17 mouse cellular contexts compared by ENCODE assay signal in the genomic region with DNA sequence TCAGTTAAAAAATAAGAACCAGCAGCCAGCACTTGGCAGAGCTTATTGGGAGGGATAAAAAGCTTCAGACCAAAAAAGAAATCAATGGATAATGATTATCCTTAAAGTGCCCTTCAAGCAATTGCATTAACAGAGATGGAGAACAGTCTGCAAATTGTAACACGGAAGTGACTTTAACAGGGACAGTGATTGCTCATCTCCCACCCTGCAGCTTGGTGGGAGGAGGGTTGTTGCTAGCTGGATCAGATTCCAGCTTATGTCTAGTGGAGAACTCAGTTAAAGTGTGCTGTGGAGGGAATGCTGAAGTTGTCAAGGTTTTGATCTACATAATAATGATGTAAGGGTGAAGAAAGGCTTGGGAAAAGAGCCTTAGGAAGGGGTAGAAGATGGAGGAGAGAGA.
"Had no signal": no experiment of that assay in that cellular context is flagged by ENCODE, and none has a peak within 500 bp of the region (broad histone marks: within the 10 kb centered on the region; RNA-seq: fewer than 3 reads in every experiment).

No protein-coding gene starts in this region.

- H3K4me2 ChIP-seq: lung, embryonic 14.5 days; neural tube, embryonic 13.5 days; neural tube, embryonic 15.5 days had no signal

- DNase-seq: lung, adult 18-20 months; lung, embryonic 14.5 days; lung, postnatal 10 days; lung, postnatal 4 days; retina, postnatal 1 day; right cerebral cortex, adult 18-20 months; right cerebral cortex, postnatal 25 days; right cerebral cortex, postnatal 4 days; spleen, adult 18-20 months; thymus, adult 18-20 months; thymus, postnatal 14 days; thymus, postnatal 36 days had no signal

- H3K27ac ChIP-seq: liver, embryonic 14.5 days; neural tube, embryonic 13.5 days; neural tube, embryonic 15.5 days had no signal

- H3K27me3 ChIP-seq: midbrain, embryonic 12.5 days; neural tube, embryonic 13.5 days; neural tube, embryonic 15.5 days had no signal

- H3K9me3 ChIP-seq: midbrain, embryonic 12.5 days; neural tube, embryonic 13.5 days; neural tube, embryonic 15.5 days had no signal

- H3K4me3 ChIP-seq: midbrain, embryonic 12.5 days; myocyte; neural tube, embryonic 13.5 days; neural tube, embryonic 15.5 days had no signal

- H3K9ac ChIP-seq: liver, embryonic 14.5 days; lung, embryonic 14.5 days; midbrain, embryonic 12.5 days; neural tube, embryonic 13.5 days; neural tube, embryonic 15.5 days had no signal

- H3K36me3 ChIP-seq: midbrain, embryonic 12.5 days; neural tube, embryonic 13.5 days; neural tube, embryonic 15.5 days had no signal
